9 mouse cellular contexts compared by ENCODE assay signal in genomic region chr6:119451981-119452499, GRCm38 (mm10). TPM values are rescaled to one million over a fixed set of nuclear protein-coding genes. Genes with fewer than 3 reads are reported as not detected.
DNase-seq lines count a peak whose midpoint lies in the region; ATAC-seq and TF ChIP-seq lines count a peak whose summit lies in the region.
"Had no signal": no experiment of that assay in that cellular context is flagged by ENCODE, and none has a peak within 500 bp of the region (broad histone marks: within the 10 kb centered on the region; RNA-seq: fewer than 3 reads in every experiment).

No protein-coding gene starts in this region.

- TF ChIP-seq EP300 in heart, postnatal 0 days (IDR thresholded peaks at IDR 0.05; ENCODE audit: low read depth) = no peak

- WGBS in embryonic facial prominence, embryonic 15.5 days = under 1% methylated on average over 15 of the region's 15 CpGs
- 4% methylated on average over 15 of the region's 15 CpGs for WGBS in heart, postnatal 0 days
- WGBS in liver, embryonic 15.5 days (ENCODE audit: insufficient replicate concordance) = 3% methylated on average over 15 of the region's 15 CpGs
- WGBS in neural tube, embryonic 15.5 days = under 1% methylated on average over 15 of the region's 15 CpGs

- TF ChIP-seq CTCF in heart, postnatal 0 days (IDR thresholded peaks at IDR 0.05; ENCODE audit: low read depth) = no peak
- no peak for TF ChIP-seq CTCF in layer of hippocampus, adult 2 months (conservative IDR thresholded peaks at IDR 0.05)

- ATAC-seq in embryonic facial prominence, embryonic 15.5 days (ENCODE audit: insufficient number of reproducible peaks, low FRiP score, low TSS enrichment, low read depth) = 0 out of 2 replicates have a peak, but pooled peaks have one; percentile 27
- peak; percentile 73 for ATAC-seq in heart, postnatal 0 days (ENCODE audit: insufficient read depth, low read depth)
- no peak for ATAC-seq in liver, embryonic 15.5 days (ENCODE audit: insufficient read depth)
- ATAC-seq in neural tube, embryonic 15.5 days (ENCODE audit: low FRiP score) = peak; percentile 73
- ATAC-seq: Patski had no signal

- no peaks in the 10 kb centered on the region for H3K27me3 ChIP-seq in embryonic facial prominence, embryonic 15.5 days
- no peaks in the 10 kb centered on the region for H3K27me3 ChIP-seq in heart, postnatal 0 days (ENCODE audit: control insufficient read depth, insufficient read depth, low read length)
- H3K27me3 ChIP-seq in liver, embryonic 15.5 days = peaks cover 69% of the 10 kb centered on the region
- no peaks in the 10 kb centered on the region for H3K27me3 ChIP-seq in neural tube, embryonic 15.5 days (replicated peaks)
- H3K27me3 ChIP-seq: Patski had no signal

- peak overlapping the region; percentile 68 for H3K4me2 ChIP-seq in embryonic facial prominence, embryonic 15.5 days (replicated peaks)
- peak overlapping the region; percentile 81 for H3K4me2 ChIP-seq in heart, postnatal 0 days (ENCODE audit: low read depth, low read length)
- peak overlapping the region; percentile 24 for H3K4me2 ChIP-seq in liver, embryonic 15.5 days
- H3K4me2 ChIP-seq in neural tube, embryonic 15.5 days = peak overlapping the region; percentile 71

- H3K4me3 ChIP-seq in embryonic facial prominence, embryonic 15.5 days (replicated peaks) = peak overlapping the region; percentile 43
- peak overlapping the region; percentile 47 for H3K4me3 ChIP-seq in heart, postnatal 0 days (ENCODE audit: low read depth, low read length)
- peak overlapping the region; percentile 53 for H3K4me3 ChIP-seq in layer of hippocampus, adult 2 months
- H3K4me3 ChIP-seq in liver, embryonic 15.5 days (replicated peaks) = 0 out of 2 replicates have a peak overlapping the region, but pooled peaks have one; percentile 8
- peak overlapping the region; percentile 36 for H3K4me3 ChIP-seq in neural tube, embryonic 15.5 days (replicated peaks)

- DNase-seq in urinary bladder, postnatal 14 days (ENCODE audit: low spot score) = peak; percentile 54
- no peak for DNase-seq in urinary bladder, postnatal 10 days (ENCODE audit: low spot score)
- DNase-seq in heart, postnatal 0 days (ENCODE audit: low spot score) = peak; percentile 76
- peak; percentile 51 to 53 for DNase-seq in layer of hippocampus, adult 2 months (ENCODE audit: low spot score in 2 of 2)
- no peak for DNase-seq in thymus, postnatal 25 days

- no peaks in the 10 kb centered on the region for H3K9me3 ChIP-seq in embryonic facial prominence, embryonic 15.5 days (replicated peaks)
- no peaks in the 10 kb centered on the region for H3K9me3 ChIP-seq in heart, postnatal 0 days (replicated peaks; ENCODE audit: control insufficient read depth, low read length)
- no peaks in the 10 kb centered on the region for H3K9me3 ChIP-seq in liver, embryonic 15.5 days (replicated peaks)
- H3K9me3 ChIP-seq in neural tube, embryonic 15.5 days (replicated peaks) = no peaks in the 10 kb centered on the region

- H3K27ac ChIP-seq in embryonic facial prominence, embryonic 15.5 days (replicated peaks) = peak overlapping the region; percentile 83
- peak overlapping the region; percentile 63 for H3K27ac ChIP-seq in heart, postnatal 0 days (ENCODE audit: low read depth)
- H3K27ac ChIP-seq in layer of hippocampus, adult 2 months = peak overlapping the region; percentile 8; the same call in 1 of the 2 replicates
- H3K27ac ChIP-seq in liver, embryonic 15.5 days (replicated peaks) = no peak overlapping the region
- peak overlapping the region; percentile 92 for H3K27ac ChIP-seq in neural tube, embryonic 15.5 days (replicated peaks)

- peaks cover 20% of the 10 kb centered on the region for H3K4me1 ChIP-seq in embryonic facial prominence, embryonic 15.5 days
- 0 out of 2 replicates have a peak, but pooled peaks cover 8% of the 10 kb centered on the region for H3K4me1 ChIP-seq in heart, postnatal 0 days (ENCODE audit: control insufficient read depth, insufficient read depth)
- H3K4me1 ChIP-seq in liver, embryonic 15.5 days (replicated peaks) = peaks cover 3% of the 10 kb centered on the region
- peaks cover 47% of the 10 kb centered on the region for H3K4me1 ChIP-seq in neural tube, embryonic 15.5 days

- peak overlapping the region; percentile 37 for H3K9ac ChIP-seq in embryonic facial prominence, embryonic 15.5 days
- peak overlapping the region; percentile 37; the same call in 1 of the 2 replicates for H3K9ac ChIP-seq in heart, postnatal 0 days (replicated peaks; ENCODE audit: low read depth, low read length)
- H3K9ac ChIP-seq in liver, embryonic 15.5 days = no peak overlapping the region
- H3K9ac ChIP-seq in neural tube, embryonic 15.5 days (replicated peaks) = peak overlapping the region; percentile 51

- no peaks in the 10 kb centered on the region for H3K36me3 ChIP-seq in embryonic facial prominence, embryonic 15.5 days
- H3K36me3 ChIP-seq in heart, postnatal 0 days (replicated peaks; ENCODE audit: control insufficient read depth, insufficient read depth, low read length) = no peaks in the 10 kb centered on the region
- no peaks in the 10 kb centered on the region for H3K36me3 ChIP-seq in liver, embryonic 15.5 days (replicated peaks)
- H3K36me3 ChIP-seq in neural tube, embryonic 15.5 days = no peaks in the 10 kb centered on the region

RNA-seq across cellular contexts. Expression of gene Fbxl14, which starts 27.4 kb away (rescaled TPM):
- 4.3 TPM in 2 replicates for polyA plus RNA-seq in embryonic facial prominence, embryonic 15.5 days (2015; fragmentation: Nextera tagmentation; extraction: Ambion mirVana)
- total RNA-seq in heart, postnatal 0 days (2014; rRNA removed; ENCODE audit: low replicate concordance) = 40.1 and 43.3 TPM in 2 replicates
- polyA plus RNA-seq in heart, postnatal 0 days (2015; fragmentation: Nextera tagmentation; extraction: Ambion mirVana) = 2.2 TPM in 2 replicates
- 10 to 100 TPM; 32.3 to 34.3 TPM for total RNA-seq in layer of hippocampus, adult 2 months (2021)
- 2.1 and 2.4 TPM in 2 replicates for polyA plus RNA-seq in liver, embryonic 15.5 days (2015; fragmentation: Nextera tagmentation; extraction: Ambion mirVana)
- polyA plus RNA-seq in neural tube, embryonic 15.5 days (2015; fragmentation: Nextera tagmentation; extraction: Ambion mirVana) = 2.1 and 4.1 TPM in 2 replicates

RNA-seq across cellular contexts. Expression of gene Adipor2, which starts 34.5 kb away (rescaled TPM):
- 40.9 and 42.9 TPM in 2 replicates for polyA plus RNA-seq in embryonic facial prominence, embryonic 15.5 days (2015; fragmentation: Nextera tagmentation; extraction: Ambion mirVana)
- total RNA-seq in heart, postnatal 0 days (2014; rRNA removed; ENCODE audit: low replicate concordance) = 55.0 and 62.5 TPM in 2 replicates
- polyA plus RNA-seq in heart, postnatal 0 days (2015; fragmentation: Nextera tagmentation; extraction: Ambion mirVana) = 42.4 and 42.9 TPM in 2 replicates
- 10 to 100 TPM; 37.1 to 40.5 TPM for total RNA-seq in layer of hippocampus, adult 2 months (2021)
- 36.5 and 38.5 TPM in 2 replicates for polyA plus RNA-seq in liver, embryonic 15.5 days (2015; fragmentation: Nextera tagmentation; extraction: Ambion mirVana)
- 35.3 and 42.0 TPM in 2 replicates for polyA plus RNA-seq in neural tube, embryonic 15.5 days (2015; fragmentation: Nextera tagmentation; extraction: Ambion mirVana)

Comparison
In these comparisons a context has a peak if more than half of its experiments do, and no peak if none do; other contexts are left out.
1. DNase-seq: peak in urinary bladder, postnatal 14 days (single experiment), heart, postnatal 0 days (single experiment) and layer of hippocampus, adult 2 months (2 of 2); none in urinary bladder, postnatal 10 days (single experiment) and thymus, postnatal 25 days (single experiment).
2. H3K4me2 ChIP-seq: peak in every context shown above with its lines; median percentile 81 in heart, postnatal 0 days; 71 in neural tube, embryonic 15.5 days; 68 in embryonic facial prominence, embryonic 15.5 days; 24 in liver, embryonic 15.5 days.
3. Peak in every context shown above with its lines, with median percentiles within 50 percentile points of each other: H3K4me3 ChIP-seq.